Mouse (Mus musculus) intestine, postnatal 0 days (tissue): Measurements from ENCODE around the gene Fitm1. TPM values are rescaled to one million over a fixed set of nuclear protein-coding genes. Genes with fewer than 3 reads are reported as not detected.

ENCODE experiments used
- ATAC-seq: fragments of 200-750 bp; cut with Nextera tagmentation; 2 replicates; pipeline ENCODE4 v1.8.0; 2017; ENCODE audit warnings: mild to moderate bottlenecking, moderate TSS enrichment, moderate library complexity
- H3K27ac ChIP-seq: fragments of 300-500 bp; sonication (generic); 2 replicates; pipeline ENCODE4 v1.5.1; 2014; ENCODE audit warnings: mild to moderate bottlenecking, low read depth, low read length, moderate library complexity
- H3K27me3 ChIP-seq: fragments of 300-500 bp; sonication (generic); replicated peaks from 2 replicates; pipeline ENCODE4 v1.6.1; 2014; ENCODE audit warnings: low read length, mixed read lengths; ENCODE audit not compliant: control insufficient read depth, insufficient read depth
- H3K36me3 ChIP-seq: fragments of 300-500 bp; sonication (generic); 2 replicates; pipeline ENCODE4 v1.6.1; 2014; ENCODE audit warnings: mild to moderate bottlenecking, moderate library complexity; ENCODE audit not compliant: control insufficient read depth, insufficient read depth
- H3K4me1 ChIP-seq: fragments of 300-500 bp; sonication (generic); replicated peaks from 2 replicates; pipeline ENCODE4 v1.6.1; 2014; ENCODE audit warnings: antibody characterized with exemption, low read length, mixed read lengths; ENCODE audit not compliant: control insufficient read depth, insufficient read depth
- H3K4me2 ChIP-seq: fragments of 300-500 bp; sonication (generic); replicated peaks from 2 replicates; pipeline ENCODE4 v1.6.1; 2014; ENCODE audit warnings: low read depth, mild to moderate bottlenecking, moderate library complexity
- H3K4me3 ChIP-seq: fragments of 300-500 bp; sonication (generic); 2 replicates; pipeline ENCODE4 v1.5.1; 2014; ENCODE audit warnings: low read depth, low read length
- H3K9ac ChIP-seq: fragments of 300-500 bp; sonication (generic); 2 replicates; pipeline ENCODE4 v1.6.1; 2014; ENCODE audit warnings: mild to moderate bottlenecking, low read depth, low read length
- H3K9me3 ChIP-seq: fragments of 300-500 bp; sonication (generic); 2 replicates; pipeline ENCODE4 v1.6.1; 2016; ENCODE audit warnings: mixed run types; ENCODE audit not compliant: control insufficient read depth
- CTCF ChIP-seq: sonication (generic); IDR thresholded peaks from 2 replicates; pipeline ENCODE4 v1.5.1; 2016; ENCODE audit warnings: low read depth, mild to moderate bottlenecking, control low read depth, antibody characterized with exemption, moderate library complexity
- WGBS: fragments of 180-500 bp; shearing (Covaris S2); extraction: QIAGEN DNeasy Blood & Tissue Kit; methylation state at CpG from one replicate; pipeline ENCODE4 v1.1.7; 2014; 5-methylcytosine and 5-hydroxymethylcytosine counted together
- polyA plus RNA-seq: library from polyadenylated mRNA; unstranded; fragments of >200 nt; fragmentation: Nextera tagmentation; extraction: Ambion mirVana; gene quantifications from 2 replicates; pipeline ENCODE4 v1.2.1, GENCODE M21; 2015

The Fitm1 gene
- polyA plus RNA-seq, 1 experiment from 2014 or later = 0.48 TPM

- Histone ChIP-seq H3K9ac (peak within 1 kb of the TSS; percentile 66), H3K36me3 (peaks cover 79% of the 10 kb centered on the region), H3K27me3 (no peaks in the 10 kb centered on the region), H3K4me3 (peak within 1 kb of the TSS; percentile 55), H3K9me3 (no peaks in the 10 kb centered on the region), H3K4me2 (peak within 1 kb of the TSS; percentile 68), H3K27ac (peak within 1 kb of the TSS; percentile 94), H3K4me1 (0 out of 2 replicates have a peak, but pooled peaks cover 11% of the 10 kb centered on the region)
- no peak for ATAC-seq
- no peak for TF ChIP-seq CTCF
- 78% methylated on average over 7 of the region's 7 CpGs for WGBS
These were observed 27.8 kb downstream of the Fitm1 start, which contains the start of gene Irf9 for GRCm38 (mm10) chr14:55603271-55603632. Gene Irf9, plus strand, starts transcription at chr14:55603571.

- Histone ChIP-seq H3K36me3 (peaks cover 79% of the 10 kb centered on the region), H3K4me1 (0 out of 2 replicates have a peak, but pooled peaks cover 11% of the 10 kb centered on the region), H3K4me3 (peak overlapping the region; percentile 55), H3K4me2 (peak overlapping the region; percentile 68), H3K9ac (peak overlapping the region; percentile 66), H3K27me3 (no peaks in the 10 kb centered on the region), H3K27ac (peak overlapping the region; percentile 94), H3K9me3 (no peaks in the 10 kb centered on the region)
- TF ChIP-seq CTCF = peak; percentile 98
- ATAC-seq = peak; percentile 83
- 12% methylated on average over 19 of the region's 19 CpGs for WGBS
These were observed 28.5 kb downstream of the Fitm1 start for GRCm38 (mm10) chr14:55603633-55604576.

GRCm38 (mm10) chr14:55604823-55605222, 29.4 kb downstream of the Fitm1 start:
- no peak for ATAC-seq
- 88% methylated on average over 11 of the region's 11 CpGs for WGBS
- Histone ChIP-seq H3K9ac (peak overlapping the region; percentile 66), H3K36me3 (peaks cover 78% of the 10 kb centered on the region), H3K27ac (peak overlapping the region; percentile 94; the same call in 1 of the 2 replicates), H3K4me3 (peak overlapping the region; percentile 55), H3K27me3 (no peaks in the 10 kb centered on the region), H3K4me1 (0 out of 2 replicates have a peak, but pooled peaks cover 11% of the 10 kb centered on the region), H3K9me3 (no peaks in the 10 kb centered on the region), H3K4me2 (peak overlapping the region; percentile 68)
- TF ChIP-seq CTCF = no peak

GRCm38 (mm10) chr14:55605743-55606459, 30.5 kb downstream of the Fitm1 start:
- Histone ChIP-seq H3K4me3 (no peak overlapping the region), H3K27ac (peak overlapping the region; percentile 85), H3K36me3 (peaks cover 72% of the 10 kb centered on the region), H3K4me2 (peak overlapping the region; percentile 35), H3K4me1 (0 out of 2 replicates have a peak, but pooled peaks cover 11% of the 10 kb centered on the region), H3K9ac (no peak overlapping the region), H3K27me3 (no peaks in the 10 kb centered on the region), H3K9me3 (no peaks in the 10 kb centered on the region)
- no peak for TF ChIP-seq CTCF
- WGBS = 87% methylated on average over 16 of the region's 16 CpGs
- ATAC-seq = peak; percentile 31

- TF ChIP-seq CTCF = no peak
- Histone ChIP-seq H3K4me2 (no peak overlapping the region), H3K4me3 (no peak overlapping the region), H3K27ac (peak overlapping the region; percentile 64; the same call in 1 of the 2 replicates), H3K9ac (no peak overlapping the region), H3K36me3 (peaks cover 47% of the 10 kb centered on the region), H3K9me3 (no peaks in the 10 kb centered on the region), H3K4me1 (0 out of 2 replicates have a peak, but pooled peaks cover 11% of the 10 kb centered on the region), H3K27me3 (no peaks in the 10 kb centered on the region)
- no peak for ATAC-seq
- WGBS = 92% methylated on average over 6 of the region's 6 CpGs
These were observed 32.9 kb downstream of the Fitm1 start for GRCm38 (mm10) chr14:55608339-55608738.

- 52% methylated on average over 6 of the region's 6 CpGs for WGBS
- no peak overlapping the region for H3K4me2 ChIP-seq
- no peak for TF ChIP-seq CTCF
- H3K4me1 ChIP-seq = 0 out of 2 replicates have a peak, but pooled peaks cover 4% of the 10 kb centered on the region
- no peak for ATAC-seq
- no peaks in the 10 kb centered on the region for H3K9me3 ChIP-seq
- H3K9ac ChIP-seq = no peak overlapping the region
- peak overlapping the region; percentile 35; the same call in 1 of the 2 replicates for H3K27ac ChIP-seq
- peaks cover 18% of the 10 kb centered on the region for H3K36me3 ChIP-seq
- H3K4me3 ChIP-seq = no peak overlapping the region
- no peaks in the 10 kb centered on the region for H3K27me3 ChIP-seq
These were observed 37.9 kb downstream of the Fitm1 start for GRCm38 (mm10) chr14:55613346-55613745.
